Mouse (Mus musculus) cortical plate, adult 2 months (tissue): ENCODE results near the gene Plk5. TPM values are rescaled to one million over a fixed set of nuclear protein-coding genes. Genes with fewer than 3 reads are reported as not detected.

Experiments used
- H3K27ac ChIP-seq: fragments of 200-500 bp; 2 replicates; pipeline ENCODE4 v1.5.1; 2012; ENCODE audit warnings: low read length, control low read depth, inconsistent platforms; ENCODE audit not compliant: insufficient read depth
- H3K4me1 ChIP-seq: fragments of 200-500 bp; 2 replicates; pipeline ENCODE4 v1.6.1; 2011; ENCODE audit warnings: low read length; ENCODE audit not compliant: control insufficient read depth, insufficient read depth
- H3K4me3 ChIP-seq: fragments of 200-500 bp; 2 replicates; pipeline ENCODE4 v1.5.1; 2011; ENCODE audit warnings: mild to moderate bottlenecking, low read length, control low read depth; ENCODE audit not compliant: insufficient read depth
- CTCF ChIP-seq: fragments of 200-500 bp; IDR thresholded peaks from 2 replicates; pipeline ENCODE4 v1.5.1; 2011; ENCODE audit warnings: mild to moderate bottlenecking, control low read depth, low read length; ENCODE audit not compliant: insufficient read depth; ENCODE audit errors: extremely low read depth
- POLR2A ChIP-seq: fragments of 200-500 bp; IDR thresholded peaks from 2 replicates; pipeline ENCODE4 v1.6.1; 2011; ENCODE audit warnings: mild to moderate bottlenecking, low read length, control low read depth; ENCODE audit not compliant: insufficient read depth; ENCODE audit errors: extremely low read depth
- polyA plus RNA-seq: library from polyadenylated mRNA; depleted of rRNA; stranded (reverse); fragments of >200 nt; gene quantifications from 2 replicates; pipeline ENCODE4 v1.2.3, GENCODE M21; 2012

The Plk5 gene
- polyA plus RNA-seq, 1 experiment, result 40.3 TPM

DNA sequence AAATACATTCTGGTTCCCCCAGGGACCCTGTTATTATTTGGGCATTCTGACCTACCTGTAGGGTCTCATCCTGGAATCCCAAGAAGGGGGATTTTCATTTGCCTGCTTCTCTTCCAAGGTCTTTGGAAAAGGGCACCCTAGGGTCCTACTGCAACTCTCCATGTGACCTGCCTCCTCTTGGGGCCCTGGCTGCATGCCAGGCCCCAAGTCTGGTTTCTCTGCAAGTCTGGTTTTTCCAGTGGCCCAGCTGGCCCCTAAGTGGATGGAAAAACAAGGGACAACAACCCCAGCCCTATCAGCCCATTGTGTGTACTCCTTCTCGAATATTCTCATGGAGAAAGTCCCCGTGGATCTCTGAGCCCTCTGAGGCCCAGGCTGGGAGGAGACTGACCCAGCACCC is 25.4 kb upstream of the Plk5 start:
- TF ChIP-seq POLR2A (no peak), CTCF (no peak)
- H3K4me1 ChIP-seq, result no peaks in the 10 kb centered on the region
- no peak overlapping the region for H3K27ac ChIP-seq
- no peak overlapping the region for H3K4me3 ChIP-seq

DNA sequence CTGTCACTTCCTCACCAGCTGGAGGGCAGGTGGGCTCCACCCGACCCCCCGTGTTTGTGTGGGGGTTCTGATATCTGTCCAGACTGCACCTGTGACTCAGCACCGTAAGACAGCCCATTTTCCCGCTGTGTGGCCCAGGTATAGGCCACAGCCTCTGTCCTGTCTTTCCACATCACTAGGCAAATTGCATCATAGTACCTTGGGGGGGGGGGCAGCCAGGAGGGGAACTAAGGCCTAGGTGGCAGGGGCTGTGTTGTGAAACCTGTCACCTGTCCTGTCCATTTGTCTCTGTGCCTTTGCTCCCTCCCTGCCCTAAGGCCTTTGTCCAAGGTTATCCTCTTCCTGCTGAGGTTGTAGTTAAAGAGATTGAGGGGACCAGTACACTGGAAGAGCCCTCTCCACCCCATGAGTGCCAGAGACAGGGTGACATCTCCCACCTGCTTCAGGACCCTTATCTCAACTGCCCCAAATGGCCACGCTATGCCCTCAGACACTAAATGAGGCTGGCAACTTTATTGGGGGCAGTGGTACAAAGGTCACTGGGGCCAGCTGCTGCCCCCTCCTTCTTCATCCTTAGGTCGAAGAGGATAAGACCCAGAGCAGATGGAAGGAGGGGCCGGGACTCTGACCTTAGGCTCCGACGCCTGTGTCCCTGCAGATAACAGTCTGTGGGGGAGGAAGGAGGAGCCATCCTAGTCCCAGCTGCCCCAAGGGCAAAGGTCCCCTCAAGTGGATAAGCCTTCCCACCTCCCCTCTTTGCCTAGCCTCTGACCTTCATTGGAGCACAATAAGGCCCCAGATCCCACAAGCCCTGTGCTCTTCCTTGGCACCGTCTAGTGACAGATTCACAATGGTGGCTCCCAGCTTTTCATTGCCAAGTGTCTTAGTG is 24.4 kb upstream of the Plk5 start:
- Histone ChIP-seq H3K27ac (no peak overlapping the region), H3K4me3 (no peak overlapping the region), H3K4me1 (no peaks in the 10 kb centered on the region)
- TF ChIP-seq POLR2A (no peak), CTCF (no peak)

DNA sequence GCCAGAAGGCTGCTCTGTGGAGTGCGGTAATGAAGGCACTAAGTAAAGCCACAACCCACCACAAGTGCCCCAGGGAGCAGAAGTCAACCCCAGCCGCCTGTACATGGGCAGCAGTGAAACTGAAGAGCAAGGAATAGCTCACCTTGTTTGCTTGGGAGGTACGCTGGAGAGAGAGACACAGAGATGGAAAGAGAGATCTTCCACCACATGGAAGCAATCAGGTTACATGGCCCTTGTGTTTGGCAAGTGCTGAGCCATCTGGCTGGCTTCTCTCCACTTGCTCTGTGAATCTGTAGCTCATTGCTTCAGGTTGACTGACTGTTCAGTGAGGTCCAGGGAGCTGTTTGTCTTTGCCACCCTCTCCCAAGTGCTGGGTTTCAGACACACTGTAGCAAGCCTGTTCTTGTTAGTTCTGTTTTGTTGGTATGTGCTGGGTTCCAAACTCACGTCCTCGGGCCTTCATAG is 23.7 kb upstream of the Plk5 start:
- no peak overlapping the region for H3K27ac ChIP-seq

DNA sequence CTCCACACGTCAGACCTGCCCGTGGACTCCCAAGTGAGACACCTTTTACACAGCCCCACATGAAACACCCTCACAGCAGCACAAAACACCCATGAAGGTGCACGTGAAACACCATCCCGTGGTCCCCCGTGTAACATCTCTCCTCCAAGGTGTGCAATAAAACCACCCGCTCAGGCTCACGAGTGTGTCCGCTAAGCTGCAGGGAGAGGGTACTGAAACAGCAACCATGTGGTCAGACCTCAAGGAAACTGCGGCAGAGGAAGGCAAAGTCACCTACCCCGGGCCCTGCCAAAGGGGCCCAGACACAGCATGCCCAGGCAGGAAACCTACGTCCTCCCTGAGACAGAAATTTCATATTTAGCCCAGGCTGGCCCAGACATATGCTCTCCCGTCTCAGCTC is 20.0 kb upstream of the Plk5 start:
- no peak overlapping the region for H3K27ac ChIP-seq
- no peak overlapping the region for H3K4me3 ChIP-seq
- TF ChIP-seq CTCF, result no peak
- no peaks in the 10 kb centered on the region for H3K4me1 ChIP-seq

More for the DNA sequence above, 23.7 kb upstream of the Plk5 start:
- TF ChIP-seq CTCF (no peak), POLR2A (no peak)
- no peaks in the 10 kb centered on the region for H3K4me1 ChIP-seq
- no peak overlapping the region for H3K4me3 ChIP-seq

DNA sequence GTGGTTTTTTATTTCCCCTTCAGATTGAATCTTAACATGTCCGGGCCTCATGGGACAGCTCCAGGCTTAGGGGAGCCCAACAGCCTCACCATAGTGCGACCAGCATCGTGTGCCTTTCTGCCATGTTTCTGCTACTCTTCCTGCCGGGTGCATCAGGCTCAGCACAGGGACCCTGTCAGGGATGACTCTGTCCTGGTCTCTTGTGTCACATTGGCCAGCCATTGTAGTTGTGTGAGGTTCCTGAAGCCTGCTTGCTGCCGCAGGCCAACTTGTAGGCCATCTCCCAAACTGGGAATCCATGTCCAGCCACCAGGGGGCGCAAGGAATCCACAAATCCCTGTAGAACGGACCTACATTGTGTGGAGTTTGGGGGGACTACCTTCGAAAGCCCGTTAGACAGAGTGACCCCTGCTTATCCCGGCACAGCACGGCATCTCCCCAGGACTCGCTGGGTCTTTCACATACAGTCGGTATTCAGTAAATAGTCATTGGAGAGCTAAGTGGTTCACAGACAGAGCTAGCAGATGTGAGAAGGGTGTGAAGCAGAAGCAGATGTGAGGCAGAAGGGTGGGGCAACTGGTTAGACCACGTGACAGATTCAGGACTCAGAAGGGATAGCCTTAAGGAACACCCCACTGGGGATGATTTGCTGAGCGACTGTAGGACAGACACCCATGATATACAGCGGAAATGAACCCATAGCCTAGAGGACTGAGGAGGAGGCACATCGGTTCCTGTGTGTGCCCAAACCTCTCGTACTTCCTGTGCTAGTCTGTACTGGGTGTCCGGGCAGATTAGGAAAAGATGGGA is 16.1 kb upstream of the Plk5 start:
- peaks cover 2% of the 10 kb centered on the region; the same call in 1 of the 2 replicates for H3K4me1 ChIP-seq
- TF ChIP-seq CTCF, result peak; percentile 90
- TF ChIP-seq POLR2A, result no peak
- no peak overlapping the region for H3K27ac ChIP-seq
- no peak overlapping the region for H3K4me3 ChIP-seq

DNA sequence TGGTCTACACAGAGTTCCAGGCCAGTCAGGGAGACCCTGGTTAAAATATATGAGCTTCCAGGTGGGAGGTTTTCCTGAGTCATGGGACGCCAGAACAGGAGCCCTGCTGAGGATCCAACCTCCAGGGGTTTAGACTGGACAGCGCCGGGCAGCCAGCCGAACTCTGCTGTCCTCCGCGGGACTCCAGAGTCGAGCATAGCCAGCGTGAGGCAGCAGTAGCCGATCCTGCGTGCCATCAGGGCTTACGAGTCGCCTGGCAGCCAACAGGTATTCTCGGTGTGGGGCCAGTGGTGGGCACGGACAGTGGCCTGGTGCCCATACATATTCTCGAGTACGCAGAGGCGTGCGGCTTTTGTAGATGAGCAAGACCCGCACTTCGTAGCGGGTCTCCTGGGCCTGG is 15.2 kb upstream of the Plk5 start:
- Histone ChIP-seq H3K4me3 (no peak overlapping the region), H3K27ac (no peak overlapping the region), H3K4me1 (peaks cover 2% of the 10 kb centered on the region; the same call in 1 of the 2 replicates)
- TF ChIP-seq POLR2A (no peak), CTCF (no peak)

DNA sequence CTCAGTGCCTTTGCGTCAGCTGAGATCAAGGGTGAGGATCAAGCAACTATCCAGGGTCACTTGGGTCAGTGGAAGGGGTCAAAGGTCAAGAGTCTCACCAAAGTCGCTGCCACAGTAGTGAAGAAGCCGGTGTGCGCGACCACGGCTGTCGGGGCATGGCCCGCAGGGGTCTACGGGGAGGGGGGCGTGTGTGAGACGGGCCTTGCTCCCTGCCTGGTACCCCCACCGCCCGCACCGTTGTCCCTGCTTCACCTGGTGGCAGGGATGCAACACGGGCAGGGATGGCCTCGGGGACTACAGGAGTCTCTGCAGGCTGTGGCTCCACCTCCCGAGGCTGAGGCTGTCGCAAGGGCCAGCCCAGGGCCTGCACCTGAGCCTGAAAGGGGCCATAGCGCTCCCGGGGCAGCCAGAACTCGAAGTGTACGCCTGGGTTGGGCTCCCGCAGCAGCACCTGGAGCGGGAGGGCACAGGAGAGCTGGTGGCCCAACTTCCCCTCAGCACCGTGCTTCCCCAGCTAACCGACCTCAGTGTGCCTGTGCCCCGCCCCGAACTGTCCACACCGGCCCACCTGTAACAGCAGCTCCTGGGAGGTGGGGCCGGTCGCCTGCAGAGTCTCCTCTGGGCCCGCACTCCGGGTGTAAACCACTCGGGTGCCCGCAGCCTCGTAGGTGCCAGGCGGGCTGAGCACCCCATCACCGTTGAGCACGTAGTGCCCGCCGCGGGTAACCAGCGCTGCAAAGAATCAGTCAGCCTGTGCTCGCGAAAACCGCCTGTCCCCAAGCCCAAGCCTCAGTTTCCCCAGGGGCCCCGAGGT is 14.6 kb upstream of the Plk5 start:
- no peak for TF ChIP-seq CTCF
- TF ChIP-seq POLR2A, result no peak
- no peak overlapping the region for H3K4me3 ChIP-seq
- no peak overlapping the region for H3K27ac ChIP-seq
- peaks cover 2% of the 10 kb centered on the region; the same call in 1 of the 2 replicates for H3K4me1 ChIP-seq

DNA sequence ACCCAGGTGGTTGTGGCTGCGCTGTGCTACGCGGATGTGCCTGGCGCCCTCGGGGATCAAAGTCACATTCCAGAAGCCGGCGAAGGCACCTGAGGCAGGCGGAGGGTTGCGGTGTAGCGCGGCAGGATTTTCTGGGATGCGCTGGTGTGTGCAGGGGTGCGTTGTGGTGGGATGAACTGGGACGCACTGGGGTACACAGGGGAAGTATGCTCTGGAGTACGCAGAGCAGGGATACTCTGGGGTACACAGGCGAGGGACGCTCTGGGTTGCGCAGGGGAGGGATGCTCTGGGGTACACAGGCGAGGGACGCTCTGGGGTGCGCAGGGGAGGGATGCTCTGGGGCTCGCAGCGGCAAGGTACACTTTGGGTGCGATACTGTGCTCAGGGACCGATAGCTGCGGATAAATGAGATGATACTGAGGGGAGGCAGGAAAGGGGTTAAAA is 13.9 kb upstream of the Plk5 start:
- peaks cover 2% of the 10 kb centered on the region; the same call in 1 of the 2 replicates for H3K4me1 ChIP-seq
- no peak overlapping the region for H3K4me3 ChIP-seq
- no peak overlapping the region for H3K27ac ChIP-seq
- no peak for TF ChIP-seq POLR2A
- TF ChIP-seq CTCF, result no peak
